Mouse (Mus musculus) MEL (cell line): Measurements from ENCODE around the gene D630003M21Rik. TPM values are rescaled to one million over a fixed set of nuclear protein-coding genes. Genes with fewer than 3 reads are reported as not detected.

ENCODE experiments used
- DNase-seq: peaks from one replicate; pipeline ENCODE4 v3.0.0; 2011; ENCODE audit warnings: low read depth, low spot score
- H3K27ac ChIP-seq: 2 replicates; pipeline ENCODE4 v1.5.1; 2012; ENCODE audit warnings: low read depth, mild to moderate bottlenecking, control low read depth, low read length, moderate library complexity; ENCODE audit not compliant: control insufficient read depth
- H3K27me3 ChIP-seq, 2 experiments: fragments of 150-350 bp in 1 of 2; sonication (generic) in 1 of 2; 2 replicates each; pipeline ENCODE4 v1.6.1; 2012; ENCODE audit warnings: low read length in 2 of 2, mild to moderate bottlenecking in 2 of 2, improper control_type of control experiment in 1 of 2, moderate library complexity in 1 of 2; ENCODE audit not compliant: insufficient read depth in 2 of 2, control insufficient read depth in 1 of 2
- H3K36me3 ChIP-seq, 2 experiments: 2 replicates each; pipeline ENCODE4 v1.6.1; 2012 to 2014; ENCODE audit warnings: low read length in 2 of 2, improper control_type of control experiment in 1 of 2, inconsistent platforms in 1 of 2, mild to moderate bottlenecking in 1 of 2; ENCODE audit not compliant: insufficient read depth in 2 of 2, control insufficient read depth in 1 of 2
- H3K4me1 ChIP-seq, 2 experiments: fragments of 150-350 bp in 1 of 2; sonication (generic) in 1 of 2; 2 replicates each; pipeline ENCODE4 v1.6.1; 2012; ENCODE audit warnings: low read length in 2 of 2, improper control_type of control experiment in 1 of 2, mild to moderate bottlenecking in 1 of 2; ENCODE audit not compliant: insufficient read depth in 2 of 2, control insufficient read depth in 1 of 2
- H3K4me3 ChIP-seq, 2 experiments: fragments of 150-350 bp in 1 of 2; sonication (generic) in 1 of 2; 2 replicates each; pipeline ENCODE4 v1.5.1; 2012; ENCODE audit warnings: low read depth in 2 of 2, low read length in 2 of 2, mild to moderate bottlenecking in 2 of 2, moderate library complexity in 2 of 2, control low read depth in 1 of 2, improper control_type of control experiment in 1 of 2; ENCODE audit not compliant: control insufficient read depth in 1 of 2, insufficient read depth in 1 of 2
- H3K79me2 ChIP-seq: 2 replicates; pipeline ENCODE4 v1.6.1; 2012; ENCODE audit warnings: mild to moderate bottlenecking, low read length, moderate library complexity; ENCODE audit not compliant: control insufficient read depth, poor library complexity, insufficient read depth
- H3K9ac ChIP-seq: 2 replicates; pipeline ENCODE4 v1.6.1; 2012; ENCODE audit warnings: low read depth, mild to moderate bottlenecking, control low read depth, low read length, moderate library complexity; ENCODE audit not compliant: control insufficient read depth, poor library complexity, severe bottlenecking
- H3K9me3 ChIP-seq: fragments of 150-350 bp; sonication (generic); replicated peaks from 2 replicates; pipeline ENCODE4 v1.6.1; 2012; ENCODE audit warnings: mild to moderate bottlenecking, low read length, improper control_type of control experiment, moderate library complexity; ENCODE audit not compliant: insufficient read depth
- CHD2 ChIP-seq: IDR thresholded peaks from 2 replicates; pipeline ENCODE4 v1.6.1; 2011; ENCODE audit warnings: low read length, improper control_type of control experiment
- CTCF ChIP-seq, 3 experiments: IDR thresholded peaks in 2 of 3; conservative IDR thresholded peaks in 1 of 3; 2 replicates each; pipeline ENCODE4 v1.5.1; 2011 to 2012; ENCODE audit warnings: low read length in 3 of 3, low read depth in 2 of 3, mild to moderate bottlenecking in 2 of 3, improper control_type of control experiment in 1 of 3, inconsistent platforms in 1 of 3, mixed read lengths in 1 of 3, moderate library complexity in 1 of 3; ENCODE audit not compliant: control insufficient read depth in 1 of 3, insufficient read depth in 1 of 3, poor library complexity in 1 of 3, severe bottlenecking in 1 of 3
- ELF1 ChIP-seq: IDR thresholded peaks from 2 replicates; pipeline ENCODE4 v1.6.1; 2014; ENCODE audit warnings: low read depth, mild to moderate bottlenecking, inconsistent platforms, low read length, improper control_type of control experiment, moderate library complexity
- EP300 ChIP-seq, 2 experiments: IDR thresholded peaks; 2 replicates each; pipeline ENCODE4 v1.6.1; 2011; ENCODE audit warnings: improper control_type of control experiment in 2 of 2, low read length in 2 of 2, low read depth in 1 of 2, mild to moderate bottlenecking in 1 of 2
- ETS1 ChIP-seq: IDR thresholded peaks from 2 replicates; pipeline ENCODE4 v1.6.1; 2012; ENCODE audit warnings: low read depth, mild to moderate bottlenecking, inconsistent platforms, low read length, improper control_type of control experiment, moderate library complexity
- GABPA ChIP-seq: IDR thresholded peaks from 2 replicates; pipeline ENCODE4 v1.6.1; 2012; ENCODE audit warnings: low read depth, mild to moderate bottlenecking, inconsistent platforms, low read length, improper control_type of control experiment, moderate library complexity
- GATA1 ChIP-seq: IDR thresholded peaks from 2 replicates; pipeline ENCODE4 v1.6.1; 2011; ENCODE audit warnings: low read depth, low read length, improper control_type of control experiment
- JUND ChIP-seq: IDR thresholded peaks from 2 replicates; pipeline ENCODE4 v1.6.1; 2011; ENCODE audit warnings: low read depth, mild to moderate bottlenecking, improper control_type of control experiment, low read length
- MAX ChIP-seq: IDR thresholded peaks from 2 replicates; pipeline ENCODE4 v1.6.1; 2011; ENCODE audit warnings: low read length, improper control_type of control experiment
- MAZ ChIP-seq: IDR thresholded peaks from 2 replicates; pipeline ENCODE4 v1.6.1; 2012; ENCODE audit warnings: low read depth, mild to moderate bottlenecking, inconsistent platforms, low read length, improper control_type of control experiment
- MYB ChIP-seq: IDR thresholded peaks from 2 replicates; pipeline ENCODE4 v1.6.1; 2011; ENCODE audit warnings: mild to moderate bottlenecking, low read depth, low read length, improper control_type of control experiment
- MYC ChIP-seq: IDR thresholded peaks from 2 replicates; pipeline ENCODE4 v1.6.1; 2011; ENCODE audit warnings: low read depth, mild to moderate bottlenecking, low read length, improper control_type of control experiment, moderate library complexity
- NELFE ChIP-seq: IDR thresholded peaks from 2 replicates; pipeline ENCODE4 v1.6.1; 2011; ENCODE audit warnings: low read depth, low read length, improper control_type of control experiment
- POLR2AphosphoS2 ChIP-seq: IDR thresholded peaks from 2 replicates; pipeline ENCODE4 v1.6.1; 2011; ENCODE audit warnings: low read length, improper control_type of control experiment
- RAD21 ChIP-seq: IDR thresholded peaks from 2 replicates; pipeline ENCODE4 v1.6.1; 2011; ENCODE audit warnings: mild to moderate bottlenecking, low read depth, low read length, improper control_type of control experiment
- SIN3A ChIP-seq: IDR thresholded peaks from 2 replicates; pipeline ENCODE4 v1.6.1; 2012; ENCODE audit warnings: low read length, improper control_type of control experiment, inconsistent platforms
- SMC3 ChIP-seq: IDR thresholded peaks from 2 replicates; pipeline ENCODE4 v1.6.1; 2011; ENCODE audit warnings: low read depth, low read length, improper control_type of control experiment
- TAL1 ChIP-seq: IDR thresholded peaks from 2 replicates; pipeline ENCODE4 v1.6.1; 2012; ENCODE audit warnings: mild to moderate bottlenecking, inconsistent platforms, low read length, moderate library complexity, mixed read lengths
- TCF12 ChIP-seq: IDR thresholded peaks from 2 replicates; pipeline ENCODE4 v1.6.1; 2014; ENCODE audit warnings: low read depth, mild to moderate bottlenecking, inconsistent platforms, low read length, improper control_type of control experiment, moderate library complexity
- ZC3H11A ChIP-seq: IDR thresholded peaks from 2 replicates; pipeline ENCODE4 v1.6.1; 2012; ENCODE audit warnings: low read depth, mild to moderate bottlenecking, inconsistent platforms, low read length, improper control_type of control experiment
- ZKSCAN1 ChIP-seq: IDR thresholded peaks from 2 replicates; pipeline ENCODE4 v1.6.1; 2012; ENCODE audit warnings: low read depth, mild to moderate bottlenecking, inconsistent platforms, low read length, improper control_type of control experiment, moderate library complexity
- polyA plus RNA-seq, 2 experiments: library from polyadenylated mRNA; stranded (reverse) in 1 of 2; unstranded in 1 of 2; fragments of >175 nt in 1 of 2; fragments of >200 nt in 1 of 2; gene quantifications; 2 replicates each; pipeline versions ENCODE4 v1.2.1 to v1.2.4; 2012; ENCODE audit warnings: low replicate concordance in 2 of 2, low read depth in 1 of 2; ENCODE audit not compliant: insufficient read length in 2 of 2, insufficient read depth in 1 of 2, missing spikeins in 1 of 2
- total RNA-seq: library from RNA; depleted of rRNA; stranded (reverse); fragments of 300-350 nt; gene quantifications from 2 replicates; pipeline ENCODE4 v1.2.3, GENCODE M21; 2012

D630003M21Rik gene
- total and polyA plus RNA-seq, 3 experiments: 0.10 TPM; not detected in 2

- peaks cover 0 to 3% of the 10 kb centered on the region in 2 experiments; a peak in 1 of 4 replicates for H3K4me1 ChIP-seq
- H3K36me3 ChIP-seq: no peaks in the 10 kb centered on the region
- no peak overlapping the region for H3K9ac ChIP-seq
- no peaks in the 10 kb centered on the region for H3K79me2 ChIP-seq
- H3K9me3 ChIP-seq: no peaks in the 10 kb centered on the region
- H3K27me3 ChIP-seq: 0 out of 4 replicates have a peak, but pooled peaks cover 0 to 1% of the 10 kb centered on the region in 2 experiments
- TF ChIP-seq MAZ (no peak), GATA1 (no peak), ZC3H11A (no peak), POLR2AphosphoS2 (no peak), ELF1 (no peak), EP300 (IDR thresholded peaks at IDR 0.05; ENCODE audit: low read depth in 1 of 2, low read length in 2 of 2) (no peak), GABPA (no peak), CHD2 (no peak), RAD21 (peak; percentile 47), TAL1 (no peak), SMC3 (peak; percentile 82), MYB (no peak), MYC (peak; percentile 86), CTCF (IDR thresholded peaks at IDR 0.05 in 2 of 3, conservative IDR thresholded peaks at IDR 0.05 in 1 of 3; ENCODE audit: control insufficient read depth in 1 of 3, insufficient read depth in 1 of 3, low read depth in 2 of 3, low read length in 3 of 3, poor library complexity in 1 of 3, severe bottlenecking in 1 of 3) (peak; percentile 75 to 86 (median 82)), MAX (peak; percentile 70; the same call in 1 of the 2 replicates)
- no peak overlapping the region for H3K4me3 ChIP-seq
- H3K27ac ChIP-seq: no peak overlapping the region
- DNase-seq: peak; percentile 69
These were observed 48.2 kb downstream of the D630003M21Rik start for GRCm38 (mm10) chr2:158180797-158181196.

GRCm38 (mm10) chr2:158179370-158180111 lies 49.5 kb downstream of the D630003M21Rik start:
- Histone ChIP-seq H3K79me2 (no peaks in the 10 kb centered on the region), H3K4me1 (peaks cover 0 to 4% of the 10 kb centered on the region in 2 experiments; a peak in 1 of 4 replicates), H3K27me3 (no peaks in the 10 kb centered on the region), H3K9ac (no peak overlapping the region), H3K9me3 (no peaks in the 10 kb centered on the region), H3K36me3 (no peaks in the 10 kb centered on the region), H3K4me3 (no peak overlapping the region), H3K27ac (no peak overlapping the region)
- no peak for TF ChIP-seq TCF12
- TF ChIP-seq JUND: no peak
- TF ChIP-seq MAX: no peak
- TF ChIP-seq ETS1: no peak
- no peak for TF ChIP-seq NELFE
- TF ChIP-seq ZKSCAN1: no peak
- no peak for TF ChIP-seq POLR2AphosphoS2
- TF ChIP-seq SIN3A: no peak
- TF ChIP-seq ZC3H11A: no peak
- no peak for TF ChIP-seq EP300 (IDR thresholded peaks at IDR 0.05; ENCODE audit: low read depth in 1 of 2, low read length in 2 of 2)
- TF ChIP-seq ELF1: no peak
- DNase-seq: no peak
